Mouse (Mus musculus) liver, postnatal 0 days (tissue): Measurements from ENCODE around the gene Gm42742. TPM values are rescaled to one million over a fixed set of nuclear protein-coding genes. Genes with fewer than 3 reads are reported as not detected.
A peak's percentile ranks its signal among the peaks of the same experiment; 100 is the strongest.

Experiments
- ATAC-seq: fragments of 200-750 bp; cut with Nextera tagmentation; 2 replicates; pipeline ENCODE4 v1.8.0; 2017; ENCODE audit warnings: mild to moderate bottlenecking, moderate library complexity
- DNase-seq: peaks from one replicate; pipeline ENCODE4 v3.0.0-alpha.2; 2016
- H3K27ac ChIP-seq: fragments of 300-500 bp; sonication (generic); 2 replicates; pipeline ENCODE4 v1.5.1; 2014; ENCODE audit warnings: antibody characterized with exemption, moderate library complexity, mild to moderate bottlenecking, low read depth
- H3K27me3 ChIP-seq: fragments of 300-500 bp; sonication (generic); 2 replicates; pipeline ENCODE4 v1.6.1; 2014; ENCODE audit warnings: low read length, control low read depth, mixed read lengths; ENCODE audit not compliant: insufficient read depth
- H3K36me3 ChIP-seq: fragments of 300-500 bp; sonication (generic); replicated peaks from 2 replicates; pipeline ENCODE4 v1.6.1; 2014; ENCODE audit warnings: mild to moderate bottlenecking, control low read depth, low read length, moderate library complexity, mixed read lengths; ENCODE audit not compliant: insufficient read depth
- H3K4me1 ChIP-seq: fragments of 300-500 bp; sonication (generic); 2 replicates; pipeline ENCODE4 v1.6.1; 2014; ENCODE audit warnings: antibody characterized with exemption, mild to moderate bottlenecking, control low read depth; ENCODE audit not compliant: insufficient read depth
- H3K4me2 ChIP-seq: fragments of 300-500 bp; sonication (generic); 2 replicates; pipeline ENCODE4 v1.6.1; 2014; ENCODE audit warnings: low read depth, mild to moderate bottlenecking, low read length, moderate library complexity, mixed read lengths
- H3K4me3 ChIP-seq: fragments of 300-500 bp; sonication (generic); 2 replicates; pipeline ENCODE4 v1.5.1; 2014; ENCODE audit warnings: low read depth, low read length
- H3K9ac ChIP-seq: fragments of 300-500 bp; sonication (generic); replicated peaks from 2 replicates; pipeline ENCODE4 v1.6.1; 2014; ENCODE audit warnings: mild to moderate bottlenecking, moderate library complexity
- H3K9me3 ChIP-seq: fragments of 300-500 bp; sonication (generic); 2 replicates; pipeline ENCODE4 v1.6.1; 2016; ENCODE audit warnings: mild to moderate bottlenecking, control low read depth, low read length, mixed read lengths
- CTCF ChIP-seq: sonication (generic); IDR thresholded peaks from 2 replicates; pipeline ENCODE4 v1.5.1; 2016; ENCODE audit warnings: antibody characterized with exemption, low read depth
- EP300 ChIP-seq: IDR thresholded peaks from 2 replicates; pipeline ENCODE4 v1.6.1; 2016; ENCODE audit warnings: antibody characterized with exemption, low read depth, mild to moderate bottlenecking
- WGBS: fragments of 180-500 bp; shearing (Covaris S2); extraction: QIAGEN DNeasy Blood & Tissue Kit; methylation state at CpG from one replicate; pipeline ENCODE4 v1.1.7; 2014; ENCODE audit not compliant: insufficient replicate concordance; 5-methylcytosine and 5-hydroxymethylcytosine counted together
- microRNA-seq: library from miRNA; unstranded; fragments of <30 nt; microRNA quantifications from one replicate; pipeline ENCODE4, GENCODE M21; 2016
- polyA plus RNA-seq: library from polyadenylated mRNA; unstranded; fragments of >200 nt; fragmentation: Nextera tagmentation; extraction: Ambion mirVana; gene quantifications from 2 replicates; pipeline ENCODE4 v1.2.1, GENCODE M21; 2015

The Gm42742 gene
- polyA plus RNA-seq, 1 experiment from 2014 or later = 7.8 TPM

- Histone ChIP-seq H3K4me1 (peaks cover 27% of the 10 kb centered on the region), H3K27me3 (no peaks in the 10 kb centered on the region), H3K27ac (peak overlapping the region; percentile 95), H3K4me3 (peak overlapping the region; percentile 93), H3K9ac (peak overlapping the region; percentile 95), H3K4me2 (peak overlapping the region; percentile 91), H3K9me3 (no peaks in the 10 kb centered on the region), H3K36me3 (peaks cover 27% of the 10 kb centered on the region)
- ATAC-seq = no peak
- 22% methylated on average over 14 of the region's 14 CpGs for WGBS
- DNase-seq = no peak
- TF ChIP-seq EP300 (no peak), CTCF (no peak)
These were observed 43.9 kb downstream of the Gm42742 start for GRCm38 (mm10) chr7:126976878-126977459.

- under 1% methylated on average over 55 of the region's 55 CpGs for WGBS
- DNase-seq = peak; percentile 97
These were observed 44.7 kb downstream of the Gm42742 start, which contains the start of gene Cdiptos for GRCm38 (mm10) chr7:126975950-126976866. Gene Cdiptos (minus strand): TSS chr7:126976098.

GRCm38 (mm10) chr7:126975893-126975949 lies 45.2 kb downstream of the Gm42742 start, which contains the start of gene Cdipt:
Gene Cdipt (plus strand): TSS chr7:126975914.
- peak within 1 kb of the TSS; percentile 95 for H3K27ac ChIP-seq
- no peaks in the 10 kb centered on the region for H3K27me3 ChIP-seq
- peak within 1 kb of the TSS; percentile 91 for H3K4me2 ChIP-seq
- no peaks in the 10 kb centered on the region for H3K9me3 ChIP-seq
- H3K36me3 ChIP-seq = peaks cover 23% of the 10 kb centered on the region
- DNase-seq = no peak
- TF ChIP-seq CTCF (no peak), EP300 (no peak)
- H3K4me1 ChIP-seq = peaks cover 23% of the 10 kb centered on the region
- H3K9ac ChIP-seq = peak within 1 kb of the TSS; percentile 95
- peak within 1 kb of the TSS; percentile 93 for H3K4me3 ChIP-seq
- ATAC-seq = no peak
- 0% methylated on average over 1 of the region's 1 CpGs for WGBS

More at GRCm38 (mm10) chr7:126975950-126976866, 44.7 kb downstream of the Gm42742 start, which contains the start of gene Cdiptos:
- Histone ChIP-seq H3K36me3 (peaks cover 23% of the 10 kb centered on the region), H3K4me3 (peak within 1 kb of the TSS; percentile 93), H3K9ac (peak within 1 kb of the TSS; percentile 95), H3K4me1 (peaks cover 23% of the 10 kb centered on the region), H3K9me3 (no peaks in the 10 kb centered on the region), H3K27ac (peak within 1 kb of the TSS; percentile 95), H3K27me3 (no peaks in the 10 kb centered on the region), H3K4me2 (peak within 1 kb of the TSS; percentile 91)
- peak; percentile 99 for TF ChIP-seq CTCF
- TF ChIP-seq EP300 = peak; percentile 74; the same call in 1 of the 2 replicates
- ATAC-seq = peak; percentile 97

GRCm38 (mm10) chr7:126975493-126975892 lies 45.4 kb downstream of the Gm42742 start:
- WGBS = 4% methylated on average over 8 of the region's 8 CpGs
- Histone ChIP-seq H3K27me3 (no peaks in the 10 kb centered on the region), H3K4me1 (peaks cover 23% of the 10 kb centered on the region), H3K4me3 (peak overlapping the region; percentile 93), H3K9ac (0 out of 2 replicates have a peak overlapping the region, but pooled peaks have one; percentile 7), H3K27ac (peak overlapping the region; percentile 95), H3K36me3 (peaks cover 23% of the 10 kb centered on the region), H3K4me2 (peak overlapping the region; percentile 91), H3K9me3 (no peaks in the 10 kb centered on the region)
- TF ChIP-seq EP300 = no peak
- no peak for TF ChIP-seq CTCF
- DNase-seq (no peak), ATAC-seq (no peak)

GRCm38 (mm10) chr7:126967361-126967760 lies 53.5 kb downstream of the Gm42742 start:
- Histone ChIP-seq H3K9me3 (no peaks in the 10 kb centered on the region), H3K9ac (no peak overlapping the region), H3K36me3 (no peaks in the 10 kb centered on the region), H3K27ac (no peak overlapping the region), H3K27me3 (no peaks in the 10 kb centered on the region), H3K4me3 (no peak overlapping the region), H3K4me2 (no peak overlapping the region), H3K4me1 (0 out of 2 replicates have a peak, but pooled peaks cover 4% of the 10 kb centered on the region)
- DNase-seq = no peak
- TF ChIP-seq CTCF = no peak
- TF ChIP-seq EP300 = no peak
- WGBS = 64% methylated on average over 6 of the region's 6 CpGs
- no peak for ATAC-seq

GRCm38 (mm10) chr7:126965568-126965967 lies 55.3 kb downstream of the Gm42742 start:
- H3K4me1 ChIP-seq = 0 out of 2 replicates have a peak, but pooled peaks cover 4% of the 10 kb centered on the region
- H3K4me2 ChIP-seq = no peak overlapping the region
- DNase-seq (no peak), ATAC-seq (no peak)
- H3K9me3 ChIP-seq = no peaks in the 10 kb centered on the region
- TF ChIP-seq CTCF (no peak), EP300 (no peak)
- no peak overlapping the region for H3K27ac ChIP-seq
- no peak overlapping the region for H3K4me3 ChIP-seq
- 47% methylated on average over 3 of the region's 3 CpGs for WGBS
- H3K36me3 ChIP-seq = no peaks in the 10 kb centered on the region
- no peaks in the 10 kb centered on the region for H3K27me3 ChIP-seq
- no peak overlapping the region for H3K9ac ChIP-seq

Small RNAs within 50 kb of the gene (microRNA-seq; reads per million reads assigned to microRNA genes)
- gene Gm44343 = not detected

Other genes with a start within 250 kb of the Gm42742 start
- gene Ypel3, start 244.1 kb downstream of the Gm42742 start, polyA plus RNA-seq = 65.0 and 74.7 TPM in 2 replicates
- gene Tbx6, start 239.6 kb downstream of the Gm42742 start, polyA plus RNA-seq = 0.14 and 0.29 TPM in 2 replicates
- 69.9 and 72.1 TPM in 2 replicates for gene Ppp4c, start 228.6 kb downstream of the Gm42742 start, polyA plus RNA-seq
- gene Fam57b, start 223.4 kb downstream of the Gm42742 start, polyA plus RNA-seq = 0.06 and 0.09 TPM in 2 replicates
- not detected in 2 replicates for gene 4930451I11Rik, start 189.5 kb downstream of the Gm42742 start, polyA plus RNA-seq
- not detected in 2 replicates for gene Doc2a, start 173.7 kb downstream of the Gm42742 start, polyA plus RNA-seq
- gene Hirip3, start 159.1 kb downstream of the Gm42742 start, polyA plus RNA-seq = 6.5 and 7.2 TPM in 2 replicates
- gene Ino80e, start 158.7 kb downstream of the Gm42742 start, polyA plus RNA-seq = 17.2 and 20.6 TPM in 2 replicates
- 7.5 and 8.7 TPM in 2 replicates for gene Taok2, start 136.4 kb downstream of the Gm42742 start, polyA plus RNA-seq
- 35.6 and 38.4 TPM in 2 replicates for gene Tmem219, start 98.2 kb downstream of the Gm42742 start, polyA plus RNA-seq
- 4.4 and 4.6 TPM in 2 replicates for gene Kctd13, start 92.2 kb downstream of the Gm42742 start, polyA plus RNA-seq
- not detected in 2 replicates for gene Asphd1, start 71.5 kb downstream of the Gm42742 start, polyA plus RNA-seq
- gene Sez6l2, start 70.5 kb downstream of the Gm42742 start, polyA plus RNA-seq = 0.09 and 0.43 TPM in 2 replicates
- 33.2 and 37.4 TPM in 2 replicates for gene Cdipt, start 45.2 kb downstream of the Gm42742 start, polyA plus RNA-seq
- 0.68 and 1.0 TPM in 2 replicates for gene Cdiptos, start 45.0 kb downstream of the Gm42742 start, polyA plus RNA-seq
- gene Mvp, start 6.5 kb downstream of the Gm42742 start, polyA plus RNA-seq = 10.5 and 10.9 TPM in 2 replicates
- gene Pagr1b, start 4.6 kb downstream of the Gm42742 start, polyA plus RNA-seq = 0.26 TPM in 1 of 2 replicates, not detected in the other
- 12.2 and 13.8 TPM in 2 replicates for gene Pagr1a, start 3.7 kb downstream of the Gm42742 start, polyA plus RNA-seq
- 0.18 TPM in 1 of 2 replicates, not detected in the other for gene Prrt2, start 114 bp upstream of the Gm42742 start, polyA plus RNA-seq
- gene Maz, start 5.9 kb upstream of the Gm42742 start, polyA plus RNA-seq = 20.0 and 24.0 TPM in 2 replicates
- gene Kif22, start 21.4 kb upstream of the Gm42742 start, polyA plus RNA-seq = 45.4 and 47.4 TPM in 2 replicates
- 0.59 and 1.8 TPM in 2 replicates for gene Zg16, start 66.2 kb upstream of the Gm42742 start, polyA plus RNA-seq
- 7.6 and 8.1 TPM in 2 replicates for gene AI467606, start 70.3 kb upstream of the Gm42742 start, polyA plus RNA-seq
- 148 and 151 TPM in 2 replicates for gene Qprt, start 101.1 kb upstream of the Gm42742 start, polyA plus RNA-seq
- gene Spn, start 116.7 kb upstream of the Gm42742 start, polyA plus RNA-seq = 4.9 and 5.6 TPM in 2 replicates
- gene Cd2bp2, start 175.0 kb upstream of the Gm42742 start, polyA plus RNA-seq = 11.5 and 14.0 TPM in 2 replicates
- gene Tbc1d10b, start 187.4 kb upstream of the Gm42742 start, polyA plus RNA-seq = 8.3 and 8.6 TPM in 2 replicates
- 19.7 and 94.3 TPM in 2 replicates for gene Mylpf, start 187.8 kb upstream of the Gm42742 start, polyA plus RNA-seq
- gene Zfp553, start 212.0 kb upstream of the Gm42742 start, polyA plus RNA-seq = 4.0 and 5.3 TPM in 2 replicates
- gene Sept1, start 212.0 kb upstream of the Gm42742 start, polyA plus RNA-seq = 16.7 and 17.3 TPM in 2 replicates
- 15.5 and 17.8 TPM in 2 replicates for gene Zfp771, start 223.2 kb upstream of the Gm42742 start, polyA plus RNA-seq
- gene Dctpp1, start 239.6 kb upstream of the Gm42742 start, polyA plus RNA-seq = 96.8 and 107 TPM in 2 replicates